Mouse (Mus musculus) lung, embryonic 16.5 days (tissue): Measurements from ENCODE around the gene Coasy. TPM values are rescaled to one million over a fixed set of nuclear protein-coding genes. Genes with fewer than 3 reads are reported as not detected.

ENCODE experiments used
- ATAC-seq: fragments of 200-750 bp; cut with Nextera tagmentation; 2 replicates; pipeline ENCODE4 v1.8.0; 2017; ENCODE audit warnings: low read depth, mild to moderate bottlenecking, moderate library complexity
- H3K27ac ChIP-seq: fragments of 300-500 bp; sonication (generic); 2 replicates; pipeline ENCODE4 v1.5.1; 2014; ENCODE audit warnings: mild to moderate bottlenecking, control low read depth, low read length
- H3K27me3 ChIP-seq: fragments of 300-500 bp; sonication (generic); 2 replicates; pipeline ENCODE4 v1.6.1; 2014; ENCODE audit warnings: low read depth, low read length, mixed read lengths; ENCODE audit not compliant: control insufficient read depth, insufficient read depth
- H3K36me3 ChIP-seq: fragments of 300-500 bp; sonication (generic); 2 replicates; pipeline ENCODE4 v1.6.1; 2014; ENCODE audit warnings: low read length; ENCODE audit not compliant: control insufficient read depth, insufficient read depth
- H3K4me1 ChIP-seq: fragments of 300-500 bp; sonication (generic); replicated peaks from 2 replicates; pipeline ENCODE4 v1.6.1; 2014; ENCODE audit warnings: low read length, mixed read lengths; ENCODE audit not compliant: control insufficient read depth, insufficient read depth
- H3K4me2 ChIP-seq: fragments of 300-500 bp; sonication (generic); 2 replicates; pipeline ENCODE4 v1.6.1; 2014; ENCODE audit warnings: low read depth, low read length, control low read depth
- H3K4me3 ChIP-seq: fragments of 300-500 bp; sonication (generic); 2 replicates; pipeline ENCODE4 v1.5.1; 2014; ENCODE audit warnings: mild to moderate bottlenecking, low read length, control low read depth
- H3K9ac ChIP-seq: fragments of 300-500 bp; sonication (generic); 2 replicates; pipeline ENCODE4 v1.6.1; 2014; ENCODE audit warnings: low read length, control low read depth
- H3K9me3 ChIP-seq: fragments of 300-500 bp; sonication (generic); 2 replicates; pipeline ENCODE4 v1.6.1; 2016; ENCODE audit warnings: low read length; ENCODE audit not compliant: control insufficient read depth
- WGBS: fragments of 180-500 bp; shearing (Covaris S2); extraction: QIAGEN DNeasy Blood & Tissue Kit; methylation state at CpG from one replicate; pipeline ENCODE4 v1.1.7; 2014; 5-methylcytosine and 5-hydroxymethylcytosine counted together
- polyA plus RNA-seq: library from polyadenylated mRNA; unstranded; fragments of >200 nt; fragmentation: Nextera tagmentation; extraction: Ambion mirVana; gene quantifications from 2 replicates; pipeline ENCODE4 v1.2.1, GENCODE M21; 2015

The Coasy gene
- polyA plus RNA-seq, 1 experiment from 2014 or later = 39.7 TPM

GRCm38 (mm10) chr11:101095314-101096024 is 13.1 kb downstream of the Coasy start, which contains the start of gene Psmc3ip:
Gene Psmc3ip, minus strand, starts transcription at chr11:101095436.
- peak; percentile 98 for ATAC-seq
- Histone ChIP-seq H3K4me2 (peak within 1 kb of the TSS; percentile 89), H3K27me3 (no peaks in the 10 kb centered on the region), H3K36me3 (peaks cover 46% of the 10 kb centered on the region), H3K4me3 (peak within 1 kb of the TSS; percentile 85), H3K27ac (peak within 1 kb of the TSS; percentile 95), H3K4me1 (peaks cover 11% of the 10 kb centered on the region; the same call in 1 of the 2 replicates), H3K9ac (peak within 1 kb of the TSS; percentile 82), H3K9me3 (no peaks in the 10 kb centered on the region)
- WGBS = under 1% methylated on average over 43 of the region's 43 CpGs

- Histone ChIP-seq H3K27ac (no peak overlapping the region), H3K4me3 (no peak overlapping the region), H3K27me3 (no peaks in the 10 kb centered on the region), H3K4me1 (peaks cover 11% of the 10 kb centered on the region; the same call in 1 of the 2 replicates), H3K9me3 (no peaks in the 10 kb centered on the region), H3K4me2 (no peak overlapping the region), H3K9ac (no peak overlapping the region), H3K36me3 (peaks cover 35% of the 10 kb centered on the region)
- ATAC-seq = no peak
- 88% methylated on average over 8 of the region's 8 CpGs for WGBS
Measured at GRCm38 (mm10) chr11:101098231-101098630, 15.9 kb downstream of the Coasy start.

GRCm38 (mm10) chr11:101103011-101103410 is 20.6 kb downstream of the Coasy start:
- no peak overlapping the region for H3K27ac ChIP-seq
- 87% methylated on average over 5 of the region's 5 CpGs for WGBS
- no peaks in the 10 kb centered on the region for H3K4me1 ChIP-seq
- no peak overlapping the region for H3K9ac ChIP-seq
- H3K27me3 ChIP-seq = no peaks in the 10 kb centered on the region
- H3K36me3 ChIP-seq = peaks cover 30% of the 10 kb centered on the region
- no peak for ATAC-seq
- no peak overlapping the region for H3K4me2 ChIP-seq
- H3K4me3 ChIP-seq = no peak overlapping the region
- H3K9me3 ChIP-seq = no peaks in the 10 kb centered on the region

- H3K9me3 ChIP-seq = no peaks in the 10 kb centered on the region
- H3K9ac ChIP-seq = no peak overlapping the region
- ATAC-seq = no peak
- no peak overlapping the region for H3K4me3 ChIP-seq
- H3K36me3 ChIP-seq = 0 out of 2 replicates have a peak, but pooled peaks cover 2% of the 10 kb centered on the region
- no peaks in the 10 kb centered on the region for H3K27me3 ChIP-seq
- H3K4me2 ChIP-seq = no peak overlapping the region
- 75% methylated on average over 4 of the region's 4 CpGs for WGBS
- no peaks in the 10 kb centered on the region for H3K4me1 ChIP-seq
- H3K27ac ChIP-seq = no peak overlapping the region
Measured at GRCm38 (mm10) chr11:101109351-101109750, 27.0 kb downstream of the Coasy start.

- no peaks in the 10 kb centered on the region for H3K9me3 ChIP-seq
- H3K4me3 ChIP-seq = no peak overlapping the region
- no peak for ATAC-seq
- no peak overlapping the region for H3K27ac ChIP-seq
- H3K4me1 ChIP-seq = no peaks in the 10 kb centered on the region
- no peak overlapping the region for H3K4me2 ChIP-seq
- no peak overlapping the region for H3K9ac ChIP-seq
- WGBS = 43% methylated on average over 5 of the region's 5 CpGs
- H3K27me3 ChIP-seq = no peaks in the 10 kb centered on the region
- H3K36me3 ChIP-seq = no peaks in the 10 kb centered on the region
Measured at GRCm38 (mm10) chr11:101110708-101111107, 28.3 kb downstream of the Coasy start.

- Histone ChIP-seq H3K9me3 (no peaks in the 10 kb centered on the region), H3K9ac (no peak overlapping the region), H3K4me2 (no peak overlapping the region), H3K27ac (no peak overlapping the region), H3K4me1 (no peaks in the 10 kb centered on the region), H3K27me3 (no peaks in the 10 kb centered on the region), H3K4me3 (no peak overlapping the region), H3K36me3 (0 out of 2 replicates have a peak, but pooled peaks cover 2% of the 10 kb centered on the region)
- no peak for ATAC-seq
- WGBS = 83% methylated on average over 4 of the region's 4 CpGs
Measured at GRCm38 (mm10) chr11:101111178-101111577, 28.8 kb downstream of the Coasy start.

GRCm38 (mm10) chr11:101112186-101112585 is 29.8 kb downstream of the Coasy start:
- Histone ChIP-seq H3K4me2 (no peak overlapping the region), H3K9ac (no peak overlapping the region), H3K36me3 (0 out of 2 replicates have a peak, but pooled peaks cover 4% of the 10 kb centered on the region), H3K4me1 (no peaks in the 10 kb centered on the region; the same call in 1 of the 2 replicates), H3K9me3 (no peaks in the 10 kb centered on the region), H3K27me3 (no peaks in the 10 kb centered on the region), H3K27ac (no peak overlapping the region), H3K4me3 (no peak overlapping the region)
- no peak for ATAC-seq
- 94% methylated on average over 3 of the region's 3 CpGs for WGBS

GRCm38 (mm10) chr11:101115564-101115963 is 33.2 kb downstream of the Coasy start:
- H3K36me3 ChIP-seq = 0 out of 2 replicates have a peak, but pooled peaks cover 4% of the 10 kb centered on the region
- H3K27me3 ChIP-seq = no peaks in the 10 kb centered on the region
- no peak overlapping the region for H3K4me3 ChIP-seq
- WGBS = 82% methylated on average over 2 of the region's 2 CpGs
- no peak overlapping the region for H3K27ac ChIP-seq
- no peak overlapping the region for H3K4me2 ChIP-seq
- no peak for ATAC-seq
- H3K4me1 ChIP-seq = peaks cover 11% of the 10 kb centered on the region
- H3K9ac ChIP-seq = no peak overlapping the region
- no peaks in the 10 kb centered on the region for H3K9me3 ChIP-seq

GRCm38 (mm10) chr11:101118105-101118504 is 35.7 kb downstream of the Coasy start:
- Histone ChIP-seq H3K27ac (peak overlapping the region; percentile 20; the same call in 1 of the 2 replicates), H3K4me1 (peaks cover 19% of the 10 kb centered on the region), H3K9ac (peak overlapping the region; percentile 91), H3K27me3 (no peaks in the 10 kb centered on the region), H3K36me3 (peaks cover 7% of the 10 kb centered on the region; the same call in 1 of the 2 replicates), H3K4me2 (peak overlapping the region; percentile 73), H3K9me3 (no peaks in the 10 kb centered on the region), H3K4me3 (peak overlapping the region; percentile 90)
- ATAC-seq = no peak
- WGBS = 22% methylated on average over 4 of the region's 4 CpGs
